Mouse (Mus musculus) liver, embryonic 12.5 days (tissue): ENCODE results near the gene Snx4. TPM values are rescaled to one million over a fixed set of nuclear protein-coding genes. Genes with fewer than 3 reads are reported as not detected.

ENCODE experiments used
- ATAC-seq: fragments of 200-750 bp; cut with Nextera tagmentation; 2 replicates; pipeline ENCODE4 v1.8.0; 2017; ENCODE audit warnings: moderate number of reproducible peaks, mild to moderate bottlenecking, moderate library complexity
- H3K27ac ChIP-seq: fragments of 300-500 bp; sonication (generic); 2 replicates; pipeline ENCODE4 v1.5.1; 2016; ENCODE audit warnings: mild to moderate bottlenecking
- H3K27me3 ChIP-seq: fragments of 300-500 bp; sonication (generic); replicated peaks from 2 replicates; pipeline ENCODE4 v1.6.1; 2016; ENCODE audit warnings: mild to moderate bottlenecking, moderate library complexity
- H3K36me3 ChIP-seq: fragments of 300-500 bp; sonication (generic); 2 replicates; pipeline ENCODE4 v1.6.1; 2016; ENCODE audit warnings: mild to moderate bottlenecking, moderate library complexity
- H3K4me1 ChIP-seq: fragments of 300-500 bp; sonication (generic); 2 replicates; pipeline ENCODE4 v1.6.1; 2016
- H3K4me2 ChIP-seq: fragments of 300-500 bp; sonication (generic); 2 replicates; pipeline ENCODE4 v1.6.1; 2016; ENCODE audit warnings: mild to moderate bottlenecking, moderate library complexity
- H3K4me3 ChIP-seq: fragments of 300-500 bp; sonication (generic); 2 replicates; pipeline ENCODE4 v1.5.1; 2016; ENCODE audit warnings: mild to moderate bottlenecking, moderate library complexity
- H3K9ac ChIP-seq: fragments of 300-500 bp; sonication (generic); 2 replicates; pipeline ENCODE4 v1.6.1; 2016; ENCODE audit warnings: mild to moderate bottlenecking, moderate library complexity
- H3K9me3 ChIP-seq: fragments of 300-500 bp; sonication (generic); replicated peaks from 2 replicates; pipeline ENCODE4 v1.6.1; 2016; ENCODE audit warnings: mild to moderate bottlenecking, moderate library complexity
- WGBS: fragments of 180-500 bp; shearing (Covaris S2); methylation state at CpG from one replicate; pipeline ENCODE4 v1.1.7; 2016; ENCODE audit not compliant: insufficient replicate concordance; 5-methylcytosine and 5-hydroxymethylcytosine counted together
- polyA plus RNA-seq: library from polyadenylated mRNA; unstranded; fragments of >200 nt; fragmentation: Nextera tagmentation; extraction: Ambion mirVana; gene quantifications from 2 replicates; pipeline ENCODE4 v1.2.1, GENCODE M21; 2016

The Snx4 gene
- polyA plus RNA-seq, 1 experiment from 2014 or later, result 31.3 TPM

DNA sequence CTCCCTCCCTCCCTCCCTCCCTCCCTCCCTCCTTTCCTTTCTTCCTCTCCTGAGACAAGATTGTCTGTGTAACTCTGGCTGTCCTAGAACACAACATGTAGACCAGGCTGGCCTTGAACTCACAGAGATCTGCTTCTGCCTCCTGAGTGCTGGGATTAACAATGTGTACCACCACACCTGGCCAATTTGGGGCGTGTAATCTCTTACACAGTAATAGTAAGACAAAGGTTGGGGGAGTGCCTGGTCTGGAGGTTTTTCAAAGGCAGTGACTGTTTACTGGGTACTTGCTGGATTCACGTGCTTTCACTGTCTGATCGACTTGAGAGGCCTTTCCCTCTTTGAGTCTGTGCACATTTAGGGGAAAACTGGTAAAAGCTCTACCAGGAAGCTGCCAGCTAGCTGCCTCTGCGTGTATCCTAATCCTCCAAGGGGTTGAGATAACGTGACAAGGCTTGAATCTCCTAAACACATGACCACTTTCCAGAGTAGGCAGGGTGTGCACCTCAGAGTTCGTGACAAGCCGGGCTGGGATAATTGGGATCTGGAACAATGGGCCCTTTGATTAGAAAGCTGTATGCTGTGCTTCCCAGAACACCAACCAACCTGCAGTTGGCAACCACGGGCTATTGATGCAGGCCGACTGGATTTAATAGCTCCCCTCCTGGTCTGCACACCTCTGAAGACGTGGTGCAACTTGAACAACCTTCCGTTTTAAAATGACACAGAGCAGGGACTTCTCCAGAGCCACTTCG, 74.6 kb downstream of the Snx4 start:
- WGBS, result 61% methylated on average over 12 of the region's 12 CpGs
- Histone ChIP-seq H3K9ac (no peak overlapping the region), H3K4me3 (no peak overlapping the region), H3K4me2 (no peak overlapping the region), H3K4me1 (no peaks in the 10 kb centered on the region), H3K9me3 (no peaks in the 10 kb centered on the region), H3K27me3 (peaks cover 4% of the 10 kb centered on the region; the same call in 1 of the 2 replicates), H3K36me3 (no peaks in the 10 kb centered on the region), H3K27ac (no peak overlapping the region)
- no peak for ATAC-seq

DNA sequence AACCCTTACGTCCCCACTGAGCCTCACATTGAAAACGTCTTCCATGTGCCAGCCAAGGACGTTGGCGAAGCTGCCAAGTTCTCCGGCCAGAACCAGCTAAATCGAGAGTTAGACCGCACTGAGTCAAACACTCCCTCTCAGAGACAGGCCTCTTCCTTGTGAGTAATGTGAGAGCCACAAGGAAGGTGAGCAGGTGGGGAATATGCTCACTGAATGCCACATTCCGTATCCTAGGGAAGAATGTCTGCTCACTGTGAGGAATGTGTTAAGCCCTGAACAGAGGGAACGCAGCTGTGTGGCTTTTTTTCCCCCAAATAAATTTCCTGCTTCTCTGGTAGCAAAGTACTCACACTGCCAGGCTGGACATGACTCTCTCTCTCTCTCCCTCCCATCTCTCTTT, 75.3 kb downstream of the Snx4 start:
- Histone ChIP-seq H3K27me3 (peaks cover 4% of the 10 kb centered on the region; the same call in 1 of the 2 replicates), H3K4me3 (no peak overlapping the region), H3K36me3 (no peaks in the 10 kb centered on the region), H3K27ac (no peak overlapping the region), H3K4me2 (no peak overlapping the region), H3K9ac (no peak overlapping the region), H3K9me3 (no peaks in the 10 kb centered on the region), H3K4me1 (no peaks in the 10 kb centered on the region)
- 70% methylated on average over 9 of the region's 9 CpGs for WGBS
- ATAC-seq, result no peak

- no peaks in the 10 kb centered on the region for H3K4me1 ChIP-seq
- 73% methylated on average over 9 of the region's 9 CpGs for WGBS
- no peak overlapping the region for H3K9ac ChIP-seq
- no peaks in the 10 kb centered on the region for H3K36me3 ChIP-seq
- no peaks in the 10 kb centered on the region for H3K9me3 ChIP-seq
- H3K4me2 ChIP-seq, result no peak overlapping the region
- peaks cover 4% of the 10 kb centered on the region; the same call in 1 of the 2 replicates for H3K27me3 ChIP-seq
- H3K4me3 ChIP-seq, result no peak overlapping the region
- ATAC-seq, result no peak
- H3K27ac ChIP-seq, result no peak overlapping the region
Measured at GRCm38 (mm10) chr16:33327101-33327500, 75.9 kb downstream of the Snx4 start.

DNA sequence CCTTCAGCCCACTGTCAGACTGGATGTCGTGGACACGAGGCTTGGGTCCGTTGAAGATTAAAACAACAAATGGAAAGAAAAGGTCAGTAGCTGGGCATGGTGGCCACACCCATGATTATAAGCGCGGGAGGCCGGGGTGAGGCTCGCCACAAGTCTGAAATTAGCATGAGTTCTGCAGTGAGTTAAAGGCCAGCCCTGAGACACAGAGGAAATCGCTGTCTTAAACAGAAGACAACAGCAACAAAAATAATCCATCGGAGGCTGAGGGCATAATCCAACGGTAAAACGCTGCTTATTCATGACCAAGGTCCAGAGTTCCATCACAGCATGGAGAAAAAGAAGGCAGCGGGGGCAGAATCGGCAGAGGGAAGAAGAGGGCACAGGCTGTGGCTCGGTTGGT, 81.8 kb downstream of the Snx4 start:
- Histone ChIP-seq H3K4me3 (no peak overlapping the region), H3K9ac (no peak overlapping the region), H3K27ac (no peak overlapping the region), H3K4me1 (no peaks in the 10 kb centered on the region; the same call in 1 of the 2 replicates), H3K4me2 (no peak overlapping the region), H3K36me3 (no peaks in the 10 kb centered on the region), H3K9me3 (no peaks in the 10 kb centered on the region), H3K27me3 (no peaks in the 10 kb centered on the region)
- WGBS, result 75% methylated on average over 14 of the region's 14 CpGs
- ATAC-seq, result no peak

DNA sequence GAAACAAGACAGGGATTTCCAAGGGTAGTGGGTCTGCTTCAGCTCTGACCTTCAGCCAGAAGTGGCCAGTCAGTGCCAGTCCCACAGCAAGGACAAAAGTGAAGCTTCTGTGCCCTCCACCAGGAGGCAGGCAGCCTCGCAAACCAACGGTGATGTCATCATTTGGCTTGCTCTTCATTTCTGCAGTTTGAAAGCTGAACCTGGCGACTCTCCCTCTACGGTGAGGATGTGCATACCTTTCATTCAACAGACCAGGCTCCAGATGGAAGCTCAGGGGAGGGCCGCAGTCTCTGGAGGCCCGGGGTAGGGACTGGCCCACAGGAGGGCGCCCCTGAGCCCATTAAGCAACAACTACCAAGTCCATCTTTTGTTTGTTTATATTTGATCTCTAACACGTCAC, 85.9 kb downstream of the Snx4 start:
- no peak overlapping the region for H3K27ac ChIP-seq
- no peaks in the 10 kb centered on the region for H3K27me3 ChIP-seq
- H3K4me1 ChIP-seq, result peaks cover 15% of the 10 kb centered on the region
- no peak overlapping the region for H3K4me2 ChIP-seq
- no peaks in the 10 kb centered on the region for H3K9me3 ChIP-seq
- ATAC-seq, result no peak
- H3K9ac ChIP-seq, result no peak overlapping the region
- 22% methylated on average over 8 of the region's 8 CpGs for WGBS
- H3K4me3 ChIP-seq, result no peak overlapping the region
- no peaks in the 10 kb centered on the region for H3K36me3 ChIP-seq

- H3K9ac ChIP-seq, result no peak overlapping the region
- WGBS, result 69% methylated on average over 10 of the region's 10 CpGs
- H3K4me1 ChIP-seq, result peaks cover 15% of the 10 kb centered on the region
- no peaks in the 10 kb centered on the region; the same call in 1 of the 2 replicates for H3K27me3 ChIP-seq
- H3K4me3 ChIP-seq, result no peak overlapping the region
- no peak overlapping the region for H3K27ac ChIP-seq
- H3K4me2 ChIP-seq, result no peak overlapping the region
- no peaks in the 10 kb centered on the region for H3K36me3 ChIP-seq
- ATAC-seq, result no peak
- H3K9me3 ChIP-seq, result no peaks in the 10 kb centered on the region
Measured at GRCm38 (mm10) chr16:33337681-33338080, 86.4 kb downstream of the Snx4 start.

GRCm38 (mm10) chr16:33338492-33338891, 87.2 kb downstream of the Snx4 start:
- H3K27me3 ChIP-seq, result no peaks in the 10 kb centered on the region; the same call in 1 of the 2 replicates
- H3K4me1 ChIP-seq, result peaks cover 23% of the 10 kb centered on the region
- no peak overlapping the region for H3K4me2 ChIP-seq
- no peak overlapping the region for H3K27ac ChIP-seq
- ATAC-seq, result no peak
- H3K4me3 ChIP-seq, result no peak overlapping the region
- no peaks in the 10 kb centered on the region for H3K9me3 ChIP-seq
- H3K36me3 ChIP-seq, result no peaks in the 10 kb centered on the region
- WGBS, result 44% methylated on average over 4 of the region's 4 CpGs
- no peak overlapping the region for H3K9ac ChIP-seq

- Histone ChIP-seq H3K4me1 (peaks cover 27% of the 10 kb centered on the region), H3K9ac (no peak overlapping the region), H3K4me2 (no peak overlapping the region), H3K36me3 (no peaks in the 10 kb centered on the region), H3K27ac (no peak overlapping the region), H3K9me3 (no peaks in the 10 kb centered on the region), H3K4me3 (no peak overlapping the region), H3K27me3 (no peaks in the 10 kb centered on the region; the same call in 1 of the 2 replicates)
- WGBS, result 51% methylated on average over 2 of the region's 2 CpGs
- no peak for ATAC-seq
Measured at GRCm38 (mm10) chr16:33339476-33339875, 88.2 kb downstream of the Snx4 start.

DNA sequence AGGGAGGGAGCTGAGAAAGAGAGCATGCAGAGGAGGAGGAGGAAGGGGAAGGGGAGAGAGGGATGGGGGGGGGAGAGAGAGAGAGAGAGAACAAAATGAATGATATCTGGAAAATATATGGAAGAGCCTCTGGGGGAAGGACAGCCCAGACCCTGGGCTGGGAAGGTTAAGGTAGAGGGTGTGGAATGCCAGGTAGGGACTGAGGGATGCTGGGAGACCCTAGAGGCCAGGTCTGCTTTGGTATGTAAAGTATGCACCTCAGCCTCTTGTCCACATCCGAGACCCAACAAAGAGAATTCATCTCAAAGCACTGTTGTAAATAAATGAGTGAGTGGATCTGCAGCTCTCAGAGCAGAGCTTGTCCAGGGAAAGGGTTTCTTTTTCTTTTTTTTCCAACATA, 91.1 kb downstream of the Snx4 start:
- Histone ChIP-seq H3K27ac (no peak overlapping the region), H3K9me3 (no peaks in the 10 kb centered on the region), H3K27me3 (no peaks in the 10 kb centered on the region; the same call in 1 of the 2 replicates), H3K4me2 (no peak overlapping the region), H3K4me3 (no peak overlapping the region), H3K36me3 (no peaks in the 10 kb centered on the region), H3K9ac (no peak overlapping the region), H3K4me1 (peaks cover 27% of the 10 kb centered on the region)
- WGBS, result 85% methylated on average over 1 of the region's 1 CpGs
- ATAC-seq, result no peak

DNA sequence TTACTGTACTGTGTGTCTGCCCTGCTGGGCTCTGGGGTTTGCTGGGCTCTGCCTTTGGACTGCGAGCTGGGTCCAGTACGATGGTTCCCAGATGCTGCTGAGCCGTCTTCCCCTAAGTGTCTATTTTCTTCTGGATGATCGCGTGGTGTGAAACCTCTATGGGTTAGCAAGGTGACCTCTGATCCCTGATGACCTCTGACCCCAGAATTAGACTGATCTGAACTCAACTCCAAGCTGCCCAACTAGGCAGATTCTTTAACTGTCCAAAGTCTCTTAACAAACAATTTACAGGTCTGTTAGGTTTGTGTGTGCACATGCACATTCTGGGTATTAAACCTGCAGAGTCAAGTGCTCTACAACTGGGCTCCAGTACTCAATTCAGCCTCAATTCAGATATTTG, 91.9 kb downstream of the Snx4 start:
- no peak overlapping the region for H3K4me3 ChIP-seq
- H3K27ac ChIP-seq, result no peak overlapping the region
- H3K36me3 ChIP-seq, result no peaks in the 10 kb centered on the region
- peaks cover 27% of the 10 kb centered on the region for H3K4me1 ChIP-seq
- no peaks in the 10 kb centered on the region; the same call in 1 of the 2 replicates for H3K27me3 ChIP-seq
- H3K9me3 ChIP-seq, result no peaks in the 10 kb centered on the region
- 66% methylated on average over 5 of the region's 5 CpGs for WGBS
- ATAC-seq, result no peak
- no peak overlapping the region for H3K9ac ChIP-seq
- H3K4me2 ChIP-seq, result no peak overlapping the region

DNA sequence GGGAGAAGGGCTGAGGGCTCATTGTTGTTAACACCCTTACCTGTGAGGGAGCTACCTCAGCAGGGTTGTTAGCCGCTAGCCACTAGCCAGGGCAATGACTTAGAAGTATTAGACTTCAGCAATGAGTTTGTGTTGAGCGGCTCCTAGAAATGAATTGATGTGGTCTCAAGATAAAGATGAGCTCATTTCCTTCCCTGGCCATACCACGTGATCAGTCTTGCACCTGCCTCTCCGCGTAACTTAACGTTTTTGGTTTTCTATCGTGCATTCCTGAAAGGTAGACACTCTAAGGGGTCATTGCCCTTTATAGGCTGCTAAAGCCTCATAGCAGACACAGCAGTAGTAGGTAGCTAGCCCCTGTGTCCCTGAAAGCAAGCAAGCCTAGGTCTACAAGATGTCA, 92.4 kb downstream of the Snx4 start:
- Histone ChIP-seq H3K4me3 (no peak overlapping the region), H3K4me2 (no peak overlapping the region), H3K9ac (no peak overlapping the region), H3K4me1 (peaks cover 25% of the 10 kb centered on the region), H3K9me3 (no peaks in the 10 kb centered on the region), H3K27ac (no peak overlapping the region), H3K36me3 (no peaks in the 10 kb centered on the region), H3K27me3 (no peaks in the 10 kb centered on the region; the same call in 1 of the 2 replicates)
- ATAC-seq, result no peak
- WGBS, result 44% methylated on average over 7 of the region's 7 CpGs

- Histone ChIP-seq H3K4me2 (no peak overlapping the region), H3K9ac (no peak overlapping the region), H3K27ac (no peak overlapping the region), H3K4me3 (no peak overlapping the region), H3K9me3 (no peaks in the 10 kb centered on the region), H3K36me3 (no peaks in the 10 kb centered on the region), H3K27me3 (no peaks in the 10 kb centered on the region; the same call in 1 of the 2 replicates), H3K4me1 (peaks cover 20% of the 10 kb centered on the region)
- ATAC-seq, result no peak
- 66% methylated on average over 9 of the region's 9 CpGs for WGBS
Measured at GRCm38 (mm10) chr16:33344379-33344778, 93.1 kb downstream of the Snx4 start.
